Mouse (Mus musculus) limb, embryonic 10.5 days (tissue): Measurements from ENCODE around the gene Ugt1a6b. TPM values are rescaled to one million over a fixed set of nuclear protein-coding genes. Genes with fewer than 3 reads are reported as not detected.
"Not testable (repeated sequence)": the region's sequence is repeated elsewhere in the genome, so short reads cannot be mapped to it uniquely, and the experiment has no call there.

Source experiments
- DNase-seq: peaks from one replicate; pipeline ENCODE4 v3.0.0-alpha.2; 2017; ENCODE audit warnings: low spot score
- H3K27ac ChIP-seq: fragments of 300-500 bp; sonication (generic); 2 replicates; pipeline ENCODE4 v1.5.1; 2016; ENCODE audit warnings: mild to moderate bottlenecking
- H3K27me3 ChIP-seq: fragments of 300-500 bp; sonication (generic); 2 replicates; pipeline ENCODE4 v1.6.1; 2016; ENCODE audit warnings: low read depth, mild to moderate bottlenecking; ENCODE audit not compliant: poor library complexity, severe bottlenecking
- H3K36me3 ChIP-seq: fragments of 300-500 bp; sonication (generic); 2 replicates; pipeline ENCODE4 v1.6.1; 2016; ENCODE audit warnings: mild to moderate bottlenecking, moderate library complexity
- H3K4me1 ChIP-seq: fragments of 300-500 bp; sonication (generic); 2 replicates; pipeline ENCODE4 v1.6.1; 2016
- H3K4me3 ChIP-seq: fragments of 300-500 bp; sonication (generic); 2 replicates; pipeline ENCODE4 v1.5.1; 2016; ENCODE audit warnings: mild to moderate bottlenecking, moderate library complexity
- H3K9me3 ChIP-seq: fragments of 300-500 bp; sonication (generic); replicated peaks from 2 replicates; pipeline ENCODE4 v1.6.1; 2016; ENCODE audit warnings: mild to moderate bottlenecking
- WGBS: fragments of 180-500 bp; shearing (Covaris S2); methylation state at CpG from one replicate; pipeline ENCODE4 v1.1.7; 2016; 5-methylcytosine and 5-hydroxymethylcytosine counted together
- polyA plus RNA-seq: library from polyadenylated mRNA; unstranded; fragments of >200 nt; fragmentation: Nextera tagmentation; extraction: Ambion mirVana; gene quantifications from 2 replicates; pipeline ENCODE4 v1.2.1, GENCODE M21; 2016

Ugt1a6b gene
- polyA plus RNA-seq, 1 experiment from 2014 or later = not detected

DNA sequence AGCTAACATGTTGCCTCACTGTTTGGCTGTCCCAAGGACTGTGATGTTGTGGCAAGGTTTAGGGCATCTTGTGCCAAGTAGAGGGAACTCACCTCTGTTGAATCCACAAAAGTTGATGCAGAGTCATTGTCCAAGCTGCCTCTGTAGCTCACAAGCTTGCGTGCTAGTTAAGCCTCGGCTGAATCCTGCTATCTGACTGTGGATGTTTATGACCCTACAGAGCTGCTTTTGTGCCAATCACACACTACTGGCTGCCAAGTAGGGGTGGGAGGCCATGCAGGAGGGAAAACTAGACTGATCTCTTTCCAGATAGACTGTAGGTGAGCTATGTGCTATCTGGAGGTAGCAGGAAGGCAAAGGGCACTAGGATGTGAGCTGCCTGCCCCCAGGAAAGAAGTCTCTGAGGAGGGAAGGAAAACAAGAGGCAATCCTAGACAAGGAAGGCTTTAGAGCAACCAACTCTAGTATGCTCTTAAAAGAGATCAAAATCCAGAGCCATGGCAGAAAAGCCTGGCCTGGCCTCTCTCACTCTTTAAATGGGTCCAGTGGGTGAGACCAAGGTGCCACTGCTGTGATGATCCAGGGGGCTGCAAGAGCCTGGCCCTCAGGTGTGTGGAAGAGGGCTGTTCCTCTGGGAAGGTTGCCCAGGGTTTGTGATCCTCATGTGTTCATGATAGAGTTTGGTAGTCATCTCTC is 110.9 kb downstream of the Ugt1a6b start:
- Histone ChIP-seq H3K27ac (no peak overlapping the region), H3K36me3 (no peaks in the 10 kb centered on the region), H3K4me3 (no peak overlapping the region), H3K4me1 (no peaks in the 10 kb centered on the region), H3K9me3 (peaks cover 61% of the 10 kb centered on the region), H3K27me3 (no peaks in the 10 kb centered on the region)
- DNase-seq = peak; percentile 38
- 88% methylated on average over 2 of the region's 2 CpGs for WGBS

DNA sequence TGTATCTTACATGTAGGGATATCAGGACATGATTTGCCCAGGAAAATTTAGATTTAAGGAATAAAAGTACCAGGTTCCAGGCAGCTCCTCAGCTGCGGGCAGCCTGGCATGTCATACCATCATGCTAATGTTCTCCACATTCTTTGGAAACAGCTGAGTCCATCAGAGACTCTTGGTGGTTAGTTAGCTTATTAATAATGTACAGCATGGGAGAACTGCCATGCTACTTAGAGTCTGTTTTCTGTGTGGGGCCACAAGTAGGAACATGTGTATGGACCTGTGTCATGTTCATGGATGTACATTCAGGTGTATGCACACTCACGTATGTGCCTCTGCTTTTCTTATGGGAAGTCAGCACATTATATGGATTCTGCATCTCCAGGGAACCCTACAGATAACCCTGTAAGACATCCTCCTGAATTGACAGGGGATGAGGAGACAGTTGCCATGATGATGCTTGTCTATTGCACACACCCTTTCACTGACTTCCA is 111.5 kb downstream of the Ugt1a6b start:
- H3K4me1 ChIP-seq = no peaks in the 10 kb centered on the region
- no peaks in the 10 kb centered on the region for H3K36me3 ChIP-seq
- H3K9me3 ChIP-seq = peaks cover 61% of the 10 kb centered on the region
- DNase-seq = no peak
- WGBS = 81% methylated on average over 2 of the region's 2 CpGs
- H3K4me3 ChIP-seq = no peak overlapping the region
- H3K27ac ChIP-seq = no peak overlapping the region
- H3K27me3 ChIP-seq = no peaks in the 10 kb centered on the region

DNA sequence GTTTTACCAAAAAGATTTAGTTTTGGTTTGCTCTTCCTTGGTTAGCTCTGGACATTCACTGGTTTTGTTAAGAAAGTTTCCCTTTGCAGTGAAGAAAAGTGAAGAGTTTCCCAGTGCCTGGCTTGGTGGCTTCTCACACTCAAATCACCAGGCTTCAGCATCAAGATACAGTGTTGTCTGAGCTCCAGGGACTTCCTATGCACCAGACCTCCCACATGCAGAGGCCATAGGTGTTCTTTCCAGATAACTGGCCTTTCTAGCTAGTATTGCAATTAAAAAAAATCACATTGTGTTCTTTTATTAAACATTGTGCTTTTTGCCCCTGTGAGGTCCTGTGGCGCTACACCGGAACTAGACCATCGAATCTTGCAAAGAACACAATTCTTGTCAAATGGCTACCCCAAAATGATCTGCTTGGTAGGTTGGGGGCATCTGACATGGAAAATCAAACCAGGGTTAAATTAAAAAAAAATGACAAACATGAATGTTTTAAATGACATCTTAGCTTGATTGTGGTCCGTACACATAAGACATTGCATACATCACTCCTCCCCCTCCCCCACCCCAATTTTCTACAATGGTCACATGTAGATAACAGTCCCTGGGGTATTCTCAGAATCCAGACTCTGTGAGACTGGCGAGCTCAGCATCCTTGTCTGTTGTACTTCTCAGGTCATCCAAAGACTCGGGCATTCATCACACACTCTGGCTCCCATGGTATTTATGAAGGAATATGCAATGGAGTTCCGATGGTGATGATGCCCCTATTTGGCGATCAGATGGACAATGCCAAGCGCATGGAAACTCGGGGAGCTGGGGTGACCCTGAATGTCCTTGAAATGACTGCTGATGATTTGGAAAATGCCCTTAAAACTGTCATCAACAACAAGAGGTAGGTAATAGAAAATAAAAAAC is 112.7 kb downstream of the Ugt1a6b start:
- no peaks in the 10 kb centered on the region for H3K4me1 ChIP-seq
- no peaks in the 10 kb centered on the region for H3K27me3 ChIP-seq
- peaks cover 59% of the 10 kb centered on the region for H3K9me3 ChIP-seq
- H3K4me3 ChIP-seq = no peak overlapping the region
- no peak overlapping the region for H3K27ac ChIP-seq
- WGBS = 72% methylated on average over 10 of the region's 10 CpGs
- no peaks in the 10 kb centered on the region for H3K36me3 ChIP-seq
- DNase-seq = peak; percentile 39

DNA sequence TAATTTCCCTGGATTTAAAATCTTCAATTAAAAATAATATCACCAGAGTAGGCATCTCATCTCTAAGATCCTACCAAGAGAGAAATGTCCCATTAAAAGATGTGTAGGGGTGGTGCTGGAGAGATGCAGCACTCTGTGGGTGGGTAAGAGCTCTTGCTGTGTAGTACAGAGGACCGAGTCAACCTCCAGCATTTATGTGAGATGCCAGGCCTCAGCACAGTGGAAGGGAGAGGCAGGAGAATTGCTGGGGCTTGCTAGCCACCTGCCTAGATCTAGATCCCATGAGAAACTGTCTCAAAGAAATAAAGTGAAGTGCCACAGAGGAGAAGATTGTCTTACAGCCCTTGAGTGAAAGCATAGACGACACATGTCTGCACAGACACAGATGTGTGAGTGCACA is 113.5 kb downstream of the Ugt1a6b start:
- Histone ChIP-seq H3K4me3 (no peak overlapping the region), H3K9me3 (peaks cover 56% of the 10 kb centered on the region), H3K36me3 (no peaks in the 10 kb centered on the region), H3K4me1 (no peaks in the 10 kb centered on the region), H3K27ac (no peak overlapping the region), H3K27me3 (no peaks in the 10 kb centered on the region)
- 68% methylated on average over 2 of the region's 2 CpGs for WGBS
- no peak for DNase-seq

DNA sequence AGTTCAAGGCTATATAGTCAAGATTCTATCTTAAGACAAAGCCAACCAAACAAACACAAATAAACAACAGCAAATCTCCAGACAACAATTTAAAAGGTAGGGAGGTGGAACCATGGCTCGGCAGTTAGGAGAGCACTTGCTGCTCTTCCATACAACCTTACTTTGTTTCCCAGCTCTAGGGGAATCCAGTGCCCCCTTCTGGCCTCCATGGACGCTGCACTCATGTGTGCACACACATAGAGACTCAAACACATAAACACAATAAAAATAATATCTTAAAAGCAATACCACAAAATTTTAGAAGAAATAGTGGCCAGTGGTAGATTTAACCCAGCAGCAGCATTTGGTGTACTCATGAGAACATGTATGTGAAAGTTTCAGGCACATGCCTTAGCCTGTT is 114.1 kb downstream of the Ugt1a6b start:
- Histone ChIP-seq H3K27ac (no peak overlapping the region), H3K4me1 (no peaks in the 10 kb centered on the region), H3K4me3 (no peak overlapping the region), H3K36me3 (no peaks in the 10 kb centered on the region), H3K27me3 (no peaks in the 10 kb centered on the region), H3K9me3 (peaks cover 50% of the 10 kb centered on the region)
- peak; percentile 40 for DNase-seq
- 67% methylated on average over 2 of the region's 2 CpGs for WGBS

DNA sequence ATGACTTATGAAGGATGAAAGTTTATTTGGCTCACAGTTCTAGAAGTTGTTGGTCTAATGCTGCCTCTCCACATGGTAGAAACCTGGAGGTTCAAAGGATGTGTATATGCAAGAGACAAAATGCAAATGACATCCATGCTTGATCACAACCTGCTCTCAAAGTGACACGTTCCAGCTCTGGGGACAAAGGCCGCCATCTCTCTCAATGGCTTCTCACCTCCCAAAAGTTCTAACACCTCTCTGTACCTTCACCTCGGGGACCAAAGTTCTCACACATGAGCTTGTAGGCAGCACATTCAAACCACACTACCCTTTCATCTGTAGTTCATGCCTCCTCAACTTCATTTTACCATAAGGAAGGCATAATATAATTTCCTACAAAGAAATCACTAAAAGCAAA is 114.5 kb downstream of the Ugt1a6b start:
- H3K4me1 ChIP-seq = no peaks in the 10 kb centered on the region
- no peaks in the 10 kb centered on the region for H3K27me3 ChIP-seq
- DNase-seq = no peak
- WGBS = 44% methylated on average over 3 of the region's 3 CpGs
- H3K36me3 ChIP-seq = no peaks in the 10 kb centered on the region
- no peak overlapping the region for H3K27ac ChIP-seq
- peaks cover 46% of the 10 kb centered on the region for H3K9me3 ChIP-seq
- no peak overlapping the region for H3K4me3 ChIP-seq

DNA sequence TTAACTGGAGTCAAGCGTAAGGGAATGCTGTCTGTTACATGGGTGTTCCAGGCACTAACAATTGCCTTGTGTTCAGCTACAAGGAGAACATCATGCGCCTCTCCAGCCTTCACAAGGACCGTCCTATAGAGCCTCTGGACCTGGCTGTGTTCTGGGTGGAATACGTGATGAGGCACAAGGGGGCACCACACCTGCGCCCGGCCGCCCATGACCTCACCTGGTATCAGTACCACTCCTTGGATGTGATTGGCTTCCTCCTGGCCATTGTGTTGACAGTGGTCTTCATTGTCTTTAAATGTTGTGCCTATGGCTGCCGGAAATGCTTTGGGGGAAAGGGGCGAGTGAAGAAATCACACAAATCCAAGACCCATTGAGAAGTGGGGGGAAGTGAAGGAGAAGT is 115.0 kb downstream of the Ugt1a6b start:
- WGBS = 78% methylated on average over 9 of the region's 9 CpGs
- peak; percentile 44 for DNase-seq
- no peak overlapping the region for H3K4me3 ChIP-seq
- H3K36me3 ChIP-seq = no peaks in the 10 kb centered on the region
- H3K27ac ChIP-seq = no peak overlapping the region
- no peaks in the 10 kb centered on the region for H3K4me1 ChIP-seq
- no peaks in the 10 kb centered on the region for H3K27me3 ChIP-seq
- peaks cover 44% of the 10 kb centered on the region for H3K9me3 ChIP-seq

DNA sequence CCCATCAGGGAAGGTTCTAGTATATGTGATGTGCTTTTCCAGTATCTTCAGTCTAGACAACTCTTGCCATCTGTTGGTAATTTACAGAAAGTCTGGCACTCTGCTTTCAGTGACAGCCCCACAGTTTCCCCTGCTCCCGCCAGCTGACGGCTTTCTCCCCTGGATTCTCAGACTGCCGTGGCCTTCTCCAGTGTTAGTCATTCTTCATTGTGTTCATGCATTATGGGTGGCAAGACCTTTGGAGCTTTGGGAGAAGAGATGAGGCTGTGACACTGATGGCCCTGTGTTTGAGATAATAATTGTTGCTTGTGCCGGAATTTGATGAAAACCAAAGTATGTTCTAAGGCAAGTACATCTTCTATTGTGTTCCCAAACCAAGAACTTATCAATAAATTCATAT is 115.5 kb downstream of the Ugt1a6b start:
- WGBS = 51% methylated on average over 4 of the region's 4 CpGs
- H3K4me3 ChIP-seq = no peak overlapping the region
- no peaks in the 10 kb centered on the region for H3K27me3 ChIP-seq
- H3K9me3 ChIP-seq = peaks cover 39% of the 10 kb centered on the region
- H3K36me3 ChIP-seq = no peaks in the 10 kb centered on the region
- H3K27ac ChIP-seq = no peak overlapping the region
- H3K4me1 ChIP-seq = no peaks in the 10 kb centered on the region
- DNase-seq = peak; percentile 36

DNA sequence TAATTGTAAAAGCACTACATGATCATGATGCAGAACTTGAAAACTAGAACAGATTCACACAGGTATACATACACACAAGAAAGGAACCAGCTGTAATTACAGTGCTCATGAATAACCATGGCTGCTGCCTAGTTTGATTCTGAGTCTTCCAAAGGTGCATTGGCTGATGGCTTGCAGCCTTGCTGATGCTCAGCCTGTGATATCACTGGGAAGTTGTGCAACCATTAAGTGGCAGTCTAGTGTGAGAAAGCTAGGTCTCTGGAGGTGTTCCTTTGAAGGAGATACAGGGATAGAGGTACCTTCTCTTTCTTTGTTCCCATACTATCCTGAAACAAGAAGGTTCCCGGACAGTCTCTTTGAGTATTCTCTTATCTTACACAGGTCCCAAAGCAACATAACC is 116.0 kb downstream of the Ugt1a6b start:
- H3K36me3 ChIP-seq = no peaks in the 10 kb centered on the region
- WGBS = 19% methylated on average over 1 of the region's 1 CpGs
- DNase-seq = peak; percentile 35
- no peak overlapping the region for H3K4me3 ChIP-seq
- peaks cover 34% of the 10 kb centered on the region for H3K9me3 ChIP-seq
- H3K27ac ChIP-seq = no peak overlapping the region
- H3K4me1 ChIP-seq = no peaks in the 10 kb centered on the region
- no peaks in the 10 kb centered on the region for H3K27me3 ChIP-seq

DNA sequence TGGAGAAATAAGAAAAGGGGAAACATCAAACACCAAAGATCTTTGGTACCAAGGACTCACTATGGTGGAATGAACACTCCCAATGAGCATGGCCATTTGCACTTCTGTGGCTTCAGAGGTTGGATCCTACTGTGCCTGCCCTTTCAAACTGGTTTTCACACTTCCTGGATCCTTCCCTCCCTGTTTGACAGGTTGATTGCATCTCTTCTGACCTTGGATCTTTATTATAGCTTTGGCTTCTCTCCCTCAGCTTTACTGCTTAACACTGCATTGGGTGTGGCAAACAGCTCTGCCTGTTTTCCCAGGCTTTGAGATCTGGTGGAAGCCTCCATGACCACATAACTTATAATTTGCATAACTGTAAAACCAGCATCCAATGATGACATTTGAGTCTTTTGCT is 117.3 kb downstream of the Ugt1a6b start:
- no peaks in the 10 kb centered on the region for H3K27me3 ChIP-seq
- DNase-seq = peak; percentile 38
- H3K27ac ChIP-seq = no peak overlapping the region
- H3K9me3 ChIP-seq = peaks cover 24% of the 10 kb centered on the region
- no peaks in the 10 kb centered on the region for H3K36me3 ChIP-seq
- H3K4me3 ChIP-seq = no peak overlapping the region
- H3K4me1 ChIP-seq = no peaks in the 10 kb centered on the region

DNA sequence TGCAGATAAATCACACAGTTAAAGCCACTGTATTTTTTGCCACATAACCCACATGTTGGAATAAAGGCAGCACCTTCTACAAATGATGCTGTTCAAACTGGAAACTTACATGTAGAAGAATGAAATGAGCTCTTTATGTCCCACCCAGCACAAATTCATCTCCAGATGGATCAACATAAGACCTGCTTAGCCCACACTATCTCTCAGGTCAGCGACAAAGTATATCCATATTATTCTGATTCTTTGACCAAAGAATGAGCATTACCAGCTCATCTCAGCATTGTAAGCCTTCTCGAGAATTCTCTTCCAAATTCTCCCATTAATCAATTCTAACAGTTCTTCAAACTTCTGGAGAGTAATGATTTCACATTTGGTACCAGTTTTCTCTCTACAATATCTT is 119.2 kb downstream of the Ugt1a6b start:
- WGBS = 62% methylated on average over 2 of the region's 2 CpGs
- H3K9me3 ChIP-seq = peaks cover 27% of the 10 kb centered on the region
- no peak for DNase-seq
- no peak overlapping the region for H3K4me3 ChIP-seq
- no peaks in the 10 kb centered on the region for H3K27me3 ChIP-seq
- no peaks in the 10 kb centered on the region for H3K4me1 ChIP-seq
- no peak overlapping the region for H3K27ac ChIP-seq
- no peaks in the 10 kb centered on the region for H3K36me3 ChIP-seq

DNA sequence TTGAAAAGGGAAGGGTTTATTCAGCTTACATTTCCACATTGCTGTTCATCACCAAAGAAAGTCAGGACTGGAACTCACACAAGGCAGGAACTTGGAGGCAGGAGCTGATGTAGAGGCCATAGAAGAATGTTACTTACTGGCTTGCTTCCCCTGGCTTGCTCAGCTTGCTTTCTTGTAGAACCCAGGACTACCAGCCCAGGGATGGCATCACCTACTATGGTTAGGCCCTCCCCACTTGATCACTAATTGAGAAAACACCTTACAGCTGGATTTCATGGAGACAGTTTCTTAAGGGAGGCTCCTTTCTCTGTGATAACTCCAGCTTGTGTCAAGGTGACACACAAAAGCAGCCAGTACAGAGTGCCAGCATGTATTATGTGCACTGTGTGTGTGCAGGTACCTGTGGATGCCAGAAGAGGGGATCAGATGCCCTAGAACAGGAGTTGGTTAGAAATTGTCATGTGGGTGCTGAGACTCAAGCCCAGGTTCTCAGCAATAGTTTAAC is 120.0 kb downstream of the Ugt1a6b start:
- not testable (repeated sequence) for H3K27ac ChIP-seq, H3K4me1 ChIP-seq, H3K36me3 ChIP-seq, H3K27me3 ChIP-seq, H3K4me3 ChIP-seq
- H3K9me3 ChIP-seq = peaks cover 29% of the 10 kb centered on the region
- peak; percentile 38 for DNase-seq

DNA sequence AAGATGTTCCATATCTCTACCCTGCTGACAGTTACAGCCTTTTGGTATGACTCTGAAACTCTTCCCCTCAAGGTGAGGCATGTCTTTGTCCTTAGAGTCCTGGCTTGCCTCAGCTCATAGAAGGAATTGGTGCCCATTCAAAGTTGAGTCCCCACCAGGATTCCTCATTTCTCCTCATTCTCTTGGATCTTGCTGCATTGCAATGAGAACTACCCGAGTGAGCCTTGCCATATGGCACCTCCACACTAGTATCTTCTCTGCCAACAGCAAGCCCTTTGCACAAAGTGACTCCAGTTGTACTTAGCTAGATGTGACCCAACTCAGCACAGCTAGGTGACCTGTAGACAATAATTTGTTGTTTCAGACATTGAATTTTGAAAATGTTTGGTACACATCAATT is 120.5 kb downstream of the Ugt1a6b start:
- Histone ChIP-seq H3K4me1 (no peaks in the 10 kb centered on the region), H3K27me3 (no peaks in the 10 kb centered on the region), H3K27ac (no peak overlapping the region), H3K4me3 (no peak overlapping the region), H3K36me3 (no peaks in the 10 kb centered on the region), H3K9me3 (peaks cover 33% of the 10 kb centered on the region)
- WGBS = 58% methylated on average over 1 of the region's 1 CpGs
- peak; percentile 35 for DNase-seq
